In genomic region chr19:47458504-47459161, GRCm38 (mm10) we compare ENCODE assay signal across 13 mouse cellular contexts. TPM values are rescaled to one million over a fixed set of nuclear protein-coding genes. Genes with fewer than 3 reads are reported as not detected.
DNase-seq lines count a peak whose midpoint lies in the region; ATAC-seq lines count a peak whose summit lies in the region.
"Had no signal": no experiment of that assay in that cellular context is flagged by ENCODE, and none has a peak within 500 bp of the region (broad histone marks: within the 10 kb centered on the region; RNA-seq: fewer than 3 reads in every experiment).

No protein-coding gene starts in this region.

- no peaks in the 10 kb centered on the region for H3K9me3 ChIP-seq in intestine, embryonic 15.5 days
- H3K9me3 ChIP-seq in intestine, embryonic 16.5 days (ENCODE audit: control insufficient read depth, low read length), result peaks cover 4% of the 10 kb centered on the region; the same call in 1 of the 2 replicates
- H3K9me3 ChIP-seq: G1E had no signal

- H3K27me3 ChIP-seq in intestine, embryonic 15.5 days (replicated peaks), result no peaks in the 10 kb centered on the region
- no peaks in the 10 kb centered on the region for H3K27me3 ChIP-seq in intestine, embryonic 16.5 days (replicated peaks; ENCODE audit: control insufficient read depth, insufficient read depth, low read length)

- H3K4me3 ChIP-seq in intestine, embryonic 15.5 days (replicated peaks), result no peak overlapping the region
- H3K4me3 ChIP-seq in intestine, embryonic 16.5 days (ENCODE audit: low read length), result no peak overlapping the region
- H3K4me3 ChIP-seq in macrophage (ENCODE audit: inconsistent target), result no peak overlapping the region

- H3K36me3 ChIP-seq in intestine, embryonic 15.5 days, result no peaks in the 10 kb centered on the region
- no peaks in the 10 kb centered on the region for H3K36me3 ChIP-seq in intestine, embryonic 16.5 days (ENCODE audit: control insufficient read depth, insufficient read depth, low read length)
- no peaks in the 10 kb centered on the region for H3K36me3 ChIP-seq in macrophage (ENCODE audit: inconsistent target)
- H3K36me3 ChIP-seq: G1E had no signal

- H3K4me2 ChIP-seq in intestine, embryonic 15.5 days (replicated peaks), result no peak overlapping the region; the same call in 1 of the 2 replicates
- H3K4me2 ChIP-seq in intestine, embryonic 16.5 days (ENCODE audit: low read depth, low read length), result no peak overlapping the region

- no peak for ATAC-seq in intestine, embryonic 15.5 days
- no peak for ATAC-seq in intestine, embryonic 16.5 days

- no peak overlapping the region for H3K9ac ChIP-seq in intestine, embryonic 15.5 days
- H3K9ac ChIP-seq in intestine, embryonic 16.5 days (ENCODE audit: low read depth, low read length), result no peak overlapping the region
- H3K9ac ChIP-seq: liver, embryonic 14.5 days had no signal

- peak; percentile 62 for DNase-seq in Muller cell, postnatal 12 days (ENCODE audit: inconsistent ontology term)
- DNase-seq in gastrocnemius, postnatal 14 days, result peak; percentile 61
- no peak for DNase-seq in left cerebral cortex, adult 18-20 months (ENCODE audit: low spot score in 2 of 2)
- no peak for DNase-seq in adrenal gland, adult 8-10 months
- DNase-seq in frontal cortex, postnatal 36 days (ENCODE audit: low spot score in 2 of 2), result no peak
- DNase-seq: adrenal gland, postnatal 25 days; kidney, adult 18-20 months; thymus, postnatal 14 days had no signal

- H3K4me1 ChIP-seq in intestine, embryonic 15.5 days (replicated peaks), result peaks cover 73% of the 10 kb centered on the region
- peaks cover 77% of the 10 kb centered on the region for H3K4me1 ChIP-seq in intestine, embryonic 16.5 days (ENCODE audit: control insufficient read depth, insufficient read depth, low read length)

- peaks cover 90% of the 10 kb centered on the region for H3K79me2 ChIP-seq in macrophage (ENCODE audit: inconsistent target)

- 59% methylated on average over 17 of the region's 17 CpGs for WGBS in intestine, embryonic 15.5 days
- 65% methylated on average over 17 of the region's 17 CpGs for WGBS in intestine, embryonic 16.5 days
- 58% methylated on average over 16 of the region's 17 CpGs for WGBS in macrophage (ENCODE audit: missing documents)

- intact Hi-C loops in gastrocnemius, postnatal 14 days (cut with DNase I; ENCODE audit: low total_unique reads), result no loop called here

- H3K27ac ChIP-seq in intestine, embryonic 15.5 days, result peak overlapping the region; percentile 5; the same call in 1 of the 2 replicates
- H3K27ac ChIP-seq in intestine, embryonic 16.5 days (ENCODE audit: low read length), result no peak overlapping the region; the same call in 1 of the 2 replicates
- H3K27ac ChIP-seq in macrophage, result peak overlapping the region; percentile 57
- H3K27ac ChIP-seq: liver, embryonic 14.5 days had no signal

RNA-seq across cellular contexts. Expression of gene Sh3pxd2a, which starts 5.6 kb away (rescaled TPM):
- polyA plus RNA-seq in intestine, embryonic 15.5 days (2015; fragmentation: Nextera tagmentation; extraction: Ambion mirVana), result 4.8 and 5.0 TPM in 2 replicates
- polyA plus RNA-seq in intestine, embryonic 16.5 days (2015; fragmentation: Nextera tagmentation; extraction: Ambion mirVana), result 3.0 and 3.6 TPM in 2 replicates
- total RNA-seq in gastrocnemius, postnatal 14 days (2021), result 10 to 100 TPM; 50.6 to 58.9 TPM
- 10 to 100 TPM; 10.9 to 28.2 (median 21.6) TPM for total RNA-seq in macrophage (2018; cell fraction: chromatin; rRNA removed)
- 10 to 100 TPM in 14 of 26 experiments, 1 to 10 TPM in 12; 6.1 to 17.3 (median 11.1) TPM for total RNA-seq in macrophage (2018; cell fraction: cytosol; rRNA removed)
- 10 to 100 TPM in 25 of 26 experiments, 1 to 10 TPM in 1; 9.3 to 36.6 (median 16.3) TPM for total RNA-seq in macrophage (2018; cell fraction: nucleus; rRNA removed)
- polyA plus RNA-seq in macrophage (2018), result 7.9 to 13.4 TPM (median 8.0 TPM) in 3 replicates
- 10 to 100 TPM; 31.8 to 32.4 TPM for total RNA-seq in left cerebral cortex, adult 18-20 months (2021)
- total RNA-seq in adrenal gland, adult 8-10 months (2022), result 10 to 100 TPM; 26.9 to 54.9 (median 36.4) TPM
- polyA plus RNA-seq: G1E had no signal

Comparison
In these comparisons a context has a peak if more than half of its experiments do, and no peak if none do; other contexts are left out.
1. DNase-seq: peak in Muller cell, postnatal 12 days (single experiment) and gastrocnemius, postnatal 14 days (single experiment); none in left cerebral cortex, adult 18-20 months (0 of 2), adrenal gland, adult 8-10 months (single experiment) and frontal cortex, postnatal 36 days (0 of 2).